Mouse (Mus musculus): ENCODE results near the gene Tgoln1.

DNA sequence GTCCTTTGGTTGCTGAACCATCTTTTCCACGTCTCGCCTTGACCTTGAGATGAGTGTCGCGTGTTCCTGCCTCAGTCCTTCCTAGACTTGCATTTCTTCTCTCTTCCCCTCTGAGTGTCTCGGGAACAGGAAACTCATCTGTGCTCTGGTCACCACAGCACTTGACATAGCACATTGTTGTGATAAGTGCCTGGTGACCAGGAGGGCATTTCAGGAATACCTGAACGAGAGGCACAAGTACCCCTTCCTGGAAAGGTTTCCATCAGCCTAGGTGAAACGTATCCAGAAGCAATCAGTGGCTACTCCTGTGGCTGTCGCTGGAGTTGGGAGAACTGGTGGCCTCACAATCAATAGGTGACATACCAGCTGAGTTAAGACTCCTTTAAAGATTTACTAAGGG lies 47.5 kb upstream of the Tgoln1 start:
- TF ChIP-seq CTCF (IDR thresholded peaks at IDR 0.05; ENCODE audit: control insufficient read depth, insufficient read depth, insufficient replicate concordance, low read depth, low read length): no peak
- no peak for TF ChIP-seq POLR2A (IDR thresholded peaks at IDR 0.05; ENCODE audit: control insufficient read depth, low read depth, low read length)

Measured in testis, adult 2 months (tissue).